Mouse (Mus musculus) left cerebral cortex, adult 9 months (tissue): ENCODE measurements at regions not wholly inside any gene's neighbourhood (a gene's known extent, or its start where the extent isn't known, plus 50 kb on each side); places are given as distances from the start of the nearest gene placed in this dataset.
"Not testable (repeated sequence)": the region's sequence is repeated elsewhere in the genome, so short reads cannot be mapped to it uniquely, and the experiment has no call there.

Experiments
- DNase-seq, 2 experiments: peaks; one replicate each; pipeline ENCODE4 v3.0.0; 2022; ENCODE audit warnings: low spot score in 2 of 2

- DNase-seq: not testable (repeated sequence)
These were observed 120.3 kb upstream of the Rgma start for GRCm38 (mm10) chr7:73254972-73255371.

GRCm38 (mm10) chr7:73260140-73260539 is 115.2 kb upstream of the Rgma start:
- DNase-seq: no peak

- no peak for DNase-seq
These were observed 113.6 kb upstream of the Rgma start for GRCm38 (mm10) chr7:73261750-73262149.

GRCm38 (mm10) chr7:73262526-73262925 is 112.8 kb upstream of the Rgma start:
- no peak for DNase-seq

GRCm38 (mm10) chr7:73269626-73270025 is 105.7 kb upstream of the Rgma start:
- no peak for DNase-seq

GRCm38 (mm10) chr7:73272787-73273186 is 102.5 kb upstream of the Rgma start:
- DNase-seq: no peak

GRCm38 (mm10) chr7:73275814-73276271 is 99.5 kb upstream of the Rgma start:
- no peak for DNase-seq

- DNase-seq: no peak
These were observed 96.7 kb upstream of the Rgma start for GRCm38 (mm10) chr7:73278616-73279015.

GRCm38 (mm10) chr7:73279936-73280445 is 95.3 kb upstream of the Rgma start:
- DNase-seq: no peak

- DNase-seq: no peak
These were observed 89.1 kb upstream of the Rgma start for GRCm38 (mm10) chr7:73286244-73286643.

GRCm38 (mm10) chr7:73293337-73293736 is 82.0 kb upstream of the Rgma start:
- DNase-seq: no peak

- DNase-seq: no peak
These were observed 80.9 kb upstream of the Rgma start for GRCm38 (mm10) chr7:73294399-73294798.

GRCm38 (mm10) chr7:73302501-73302900 is 72.8 kb upstream of the Rgma start:
- no peak for DNase-seq

- no peak for DNase-seq
These were observed 71.5 kb upstream of the Rgma start for GRCm38 (mm10) chr7:73303818-73304217.

- no peak for DNase-seq
These were observed 70.5 kb upstream of the Rgma start for GRCm38 (mm10) chr7:73304799-73305198.

GRCm38 (mm10) chr7:73305286-73305975 is 69.9 kb upstream of the Rgma start:
- DNase-seq: no peak

- no peak for DNase-seq
These were observed 69.0 kb upstream of the Rgma start for GRCm38 (mm10) chr7:73306296-73306695.

GRCm38 (mm10) chr7:73306728-73307127 is 68.6 kb upstream of the Rgma start:
- DNase-seq: no peak

GRCm38 (mm10) chr7:73307586-73308490 is 67.5 kb upstream of the Rgma start:
- DNase-seq: no peak

GRCm38 (mm10) chr7:73308981-73309380 is 66.3 kb upstream of the Rgma start:
- no peak for DNase-seq

- DNase-seq: no peak
These were observed 65.3 kb upstream of the Rgma start for GRCm38 (mm10) chr7:73310056-73310455.

- no peak for DNase-seq
These were observed 64.7 kb upstream of the Rgma start for GRCm38 (mm10) chr7:73310581-73311136.
